Mouse (Mus musculus): ENCODE measurements around the gene Zzef1. TPM values are rescaled to one million over a fixed set of nuclear protein-coding genes. Genes with fewer than 3 reads are reported as not detected.

Zzef1 gene
- polyA plus RNA-seq, 1 experiment: 8.7 TPM

GRCm38 (mm10) chr11:72955339-72955974 is 159.4 kb downstream of the Zzef1 start:
- no peak for TF ChIP-seq GATA1 (IDR thresholded peaks at IDR 0.05; ENCODE audit: low read length)

DNA sequence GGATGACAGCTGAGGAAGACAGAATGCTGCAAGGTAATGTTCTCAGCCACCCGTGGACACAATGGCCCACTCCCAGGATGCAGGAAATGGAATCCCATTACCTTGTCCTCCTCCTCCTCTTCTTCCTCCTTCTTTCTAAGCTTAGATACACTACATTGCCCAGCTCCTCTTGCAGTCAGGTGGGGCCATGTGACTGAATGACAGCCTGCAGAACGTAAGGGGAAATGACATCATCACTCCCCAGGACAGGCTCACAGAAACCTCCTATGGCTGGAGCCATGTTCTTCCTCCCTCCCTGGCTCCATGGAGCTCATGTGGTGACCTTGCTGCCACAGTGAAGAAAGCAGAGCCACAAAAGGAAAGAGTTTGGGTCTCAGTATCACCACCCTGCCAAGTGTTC is 161.3 kb downstream of the Zzef1 start:
- TF ChIP-seq GATA1 (IDR thresholded peaks at IDR 0.05; ENCODE audit: low read length): no peak

DNA sequence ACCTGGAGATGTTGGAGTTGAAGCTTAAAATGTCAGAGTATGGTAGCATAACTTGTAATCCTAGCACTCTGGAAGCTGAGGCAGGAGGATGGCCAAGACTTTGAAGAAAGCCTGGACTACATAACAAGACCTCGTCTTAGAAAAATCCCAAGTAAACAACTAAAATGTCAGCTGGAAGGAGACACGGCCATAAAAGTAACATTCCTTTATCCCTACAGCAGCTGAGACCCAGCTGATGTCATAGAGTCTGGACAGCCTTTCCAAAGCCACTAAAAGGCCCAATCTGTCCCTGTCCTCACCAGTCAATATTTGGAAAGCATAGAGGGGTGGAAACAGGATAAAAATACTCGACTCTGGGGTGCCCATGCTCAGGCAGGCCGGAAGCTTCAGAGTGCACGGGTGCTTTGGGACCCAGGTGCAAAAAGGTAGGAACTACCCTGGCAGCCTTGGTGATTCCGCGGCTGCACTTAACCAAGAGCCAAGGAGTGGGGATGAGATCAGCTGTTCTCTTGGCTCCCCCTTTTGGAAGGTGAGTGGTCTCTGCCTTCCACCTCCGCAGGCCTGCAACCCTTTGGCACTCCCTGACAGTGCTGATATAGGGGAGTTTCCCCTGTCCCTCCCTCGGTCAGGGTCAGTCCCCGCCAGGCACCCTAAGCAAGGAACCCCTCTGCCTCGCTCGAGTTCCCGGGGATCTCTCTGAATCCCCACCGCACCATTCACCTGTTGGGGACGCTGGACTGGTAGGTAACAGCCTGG is 164.1 kb downstream of the Zzef1 start:
- TF ChIP-seq GATA1 (IDR thresholded peaks at IDR 0.05; ENCODE audit: low read length): no peak

- TF ChIP-seq GATA1 (IDR thresholded peaks at IDR 0.05; ENCODE audit: low read length): no peak
Measured at GRCm38 (mm10) chr11:72960723-72961071, 164.7 kb downstream of the Zzef1 start.

DNA sequence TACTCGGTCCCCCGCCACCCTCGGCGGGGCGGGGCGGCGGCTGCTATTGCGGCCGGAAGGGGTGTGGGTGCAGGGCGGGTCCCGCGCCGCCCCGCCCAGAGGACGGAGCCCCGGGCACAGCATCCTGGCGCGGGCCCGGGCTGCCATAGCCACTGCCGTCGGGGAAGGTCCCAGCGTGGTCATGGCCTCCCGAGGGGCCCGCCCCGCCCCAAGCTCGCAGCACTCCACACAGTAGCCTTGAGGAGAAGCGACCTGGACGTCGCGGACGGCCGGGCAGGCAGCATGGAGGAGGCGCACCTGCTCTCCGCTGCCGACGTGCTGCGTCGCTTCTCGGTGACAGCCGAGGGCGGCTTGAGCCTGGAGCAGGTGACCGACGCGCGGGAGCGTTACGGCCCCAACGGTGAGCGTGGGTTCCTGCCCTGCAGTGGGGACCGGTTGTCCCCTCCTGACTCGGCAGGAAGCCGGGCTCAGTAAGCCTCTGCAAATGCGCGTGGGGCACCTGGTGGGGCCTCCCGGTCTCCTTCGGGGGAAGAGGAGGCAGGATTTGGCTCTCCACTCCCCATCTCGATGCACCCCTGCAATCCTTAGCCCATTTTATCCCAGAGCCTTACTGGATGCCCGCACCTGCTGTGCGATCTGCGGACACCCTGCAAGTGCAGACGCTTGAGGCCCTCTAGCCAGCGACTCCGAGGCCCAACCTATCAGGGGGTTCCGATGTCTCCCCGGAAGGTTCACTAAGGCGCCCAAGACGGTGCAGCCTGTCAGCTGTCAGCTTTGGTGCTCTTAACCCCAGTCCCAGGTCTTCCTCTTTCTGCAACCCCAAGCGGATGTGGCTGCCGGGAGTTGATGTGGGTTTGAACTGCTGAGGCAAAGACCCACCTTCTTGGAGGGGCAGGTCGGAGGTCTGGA is 165.3 kb downstream of the Zzef1 start, which contains the start of gene Atp2a3:
Gene Atp2a3, plus strand, starts transcription at position 98 of the 909 bp plus-strand sequence.
- TF ChIP-seq GATA1 (IDR thresholded peaks at IDR 0.05; ENCODE audit: low read length): no peak

DNA sequence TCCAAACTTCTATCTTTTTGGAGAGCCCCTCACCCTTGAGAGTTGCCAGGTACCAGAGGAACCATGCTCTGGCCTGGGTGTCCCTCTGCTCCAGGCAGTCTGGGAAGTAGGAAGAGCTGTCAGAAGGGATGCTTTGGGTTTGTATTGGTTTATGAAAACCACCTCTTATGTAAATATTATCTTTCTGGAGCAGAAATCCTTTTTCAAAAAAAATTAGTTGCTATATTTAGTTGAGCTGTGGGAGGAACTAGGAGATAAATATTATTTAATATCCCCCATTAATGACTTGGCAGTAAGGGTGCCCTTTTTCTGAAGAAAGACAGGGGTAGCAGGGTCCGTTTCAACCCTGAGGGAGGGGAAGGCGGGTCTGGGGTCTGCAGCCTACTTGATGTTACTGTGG is 166.4 kb downstream of the Zzef1 start:
- TF ChIP-seq GATA1 (IDR thresholded peaks at IDR 0.05; ENCODE audit: low read length): no peak

DNA sequence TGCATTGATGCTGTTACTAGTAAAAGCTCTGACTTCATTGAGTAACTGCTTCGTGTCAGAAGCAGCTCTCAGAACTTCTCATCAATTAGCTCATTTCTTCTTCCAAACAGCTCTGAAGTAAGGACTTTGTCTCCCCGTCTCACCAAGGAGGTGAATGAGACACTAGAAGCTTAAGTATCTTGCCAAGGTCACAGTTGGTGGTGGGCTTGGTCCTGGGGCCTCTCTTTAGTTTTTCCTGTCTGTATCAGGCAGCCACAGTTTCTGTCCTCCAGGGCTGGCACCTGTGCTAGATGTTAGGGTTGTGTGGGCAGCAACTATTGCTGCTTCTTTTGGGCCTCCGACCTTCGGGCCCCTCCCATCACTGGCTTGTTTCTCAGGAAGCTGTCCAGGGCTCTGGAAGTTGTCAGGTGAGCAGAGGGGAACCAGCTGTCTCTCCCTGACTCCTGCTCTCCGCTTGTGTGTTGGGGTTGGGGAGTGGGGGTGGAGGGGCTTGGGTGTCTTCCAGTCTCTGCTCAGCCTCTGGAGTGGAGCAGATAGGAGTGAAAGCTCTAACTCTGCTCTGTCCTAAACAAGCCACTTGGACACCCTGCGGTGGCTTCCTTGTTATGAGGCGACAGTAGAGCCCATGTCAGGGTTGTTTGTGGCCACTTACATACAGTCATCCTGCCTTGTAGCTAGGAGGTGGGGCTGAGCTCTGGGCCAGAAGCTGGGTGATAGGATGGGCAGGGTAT is 167.2 kb downstream of the Zzef1 start:
- TF ChIP-seq GATA1 (IDR thresholded peaks at IDR 0.05; ENCODE audit: low read length): no peak

DNA sequence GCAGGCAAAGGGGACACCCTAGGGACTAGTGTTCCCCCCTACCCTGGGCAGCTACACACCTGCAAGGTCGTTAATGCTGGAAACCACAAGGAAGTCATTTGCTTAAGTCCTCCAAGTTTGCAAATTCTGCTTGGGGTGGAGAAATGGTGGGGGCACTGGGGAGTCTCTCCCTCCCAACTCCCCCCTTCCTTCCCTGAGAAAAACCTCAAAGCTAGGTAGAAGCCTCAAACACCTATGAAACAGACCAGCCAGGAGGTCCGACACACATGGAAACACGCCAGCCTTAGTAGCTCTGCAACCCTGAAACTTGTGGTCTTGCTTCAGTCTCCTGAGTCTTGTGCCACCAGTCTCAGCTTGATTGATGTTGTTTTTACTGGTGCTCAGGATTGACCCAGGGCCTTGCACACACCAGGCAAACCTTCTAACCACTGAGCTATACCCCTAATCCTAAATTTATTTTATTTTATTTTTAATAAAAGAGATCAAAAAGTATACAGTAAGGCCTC is 167.8 kb downstream of the Zzef1 start:
- TF ChIP-seq GATA1 (IDR thresholded peaks at IDR 0.05; ENCODE audit: low read length): no peak

DNA sequence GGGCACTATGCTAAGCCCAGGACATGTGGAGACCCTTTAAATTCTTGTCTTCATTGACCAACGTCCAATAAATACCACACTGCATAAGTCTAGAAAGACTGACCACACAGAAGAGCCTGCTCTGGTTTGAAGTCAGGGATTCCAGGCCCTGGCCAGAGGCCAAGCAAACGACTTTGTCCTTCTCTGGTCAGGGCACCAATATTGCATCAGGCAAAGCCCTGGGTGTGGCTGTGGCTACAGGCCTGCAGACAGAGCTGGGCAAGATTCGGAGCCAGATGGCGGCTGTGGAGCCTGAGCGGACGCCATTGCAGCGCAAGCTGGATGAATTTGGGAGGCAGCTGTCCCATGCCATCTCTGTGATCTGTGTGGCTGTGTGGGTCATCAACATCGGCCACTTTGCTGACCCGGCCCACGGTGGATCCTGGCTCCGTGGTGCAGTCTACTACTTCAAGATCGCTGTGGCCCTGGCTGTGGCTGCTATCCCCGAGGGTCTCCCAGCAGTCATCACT is 179.0 kb downstream of the Zzef1 start:
- TF ChIP-seq GATA1 (IDR thresholded peaks at IDR 0.05; ENCODE audit: low read length): no peak

Other genes with a start within 250 kb of the Zzef1 start
- gene Spns3, start 245.7 kb upstream of the Zzef1 start, polyA plus RNA-seq (2012): 0.25 and 0.27 TPM in 2 replicates
- gene Ube2g1, start 188.9 kb upstream of the Zzef1 start, polyA plus RNA-seq (2012): 30.7 and 33.5 TPM in 2 replicates
- gene Ankfy1, start 106.2 kb upstream of the Zzef1 start, polyA plus RNA-seq (2012): 18.3 and 19.2 TPM in 2 replicates
- 0.63 and 0.90 TPM in 2 replicates for gene Cyb5d2, start 84 bp upstream of the Zzef1 start, polyA plus RNA-seq (2012)
- gene Atp2a3, start 164.9 kb downstream of the Zzef1 start, polyA plus RNA-seq (2012): 13.9 and 15.7 TPM in 2 replicates
- gene P2rx1, start 202.9 kb downstream of the Zzef1 start, polyA plus RNA-seq (2012): 5.8 and 14.4 TPM in 2 replicates
- gene Camkk1, start 222.8 kb downstream of the Zzef1 start, polyA plus RNA-seq (2012): 3.8 TPM in 2 replicates

Measured in G1E-ER4 (cell line).